Mouse (Mus musculus): ENCODE data around the gene Fgfr2.

Gene Fgfr2

DNA sequence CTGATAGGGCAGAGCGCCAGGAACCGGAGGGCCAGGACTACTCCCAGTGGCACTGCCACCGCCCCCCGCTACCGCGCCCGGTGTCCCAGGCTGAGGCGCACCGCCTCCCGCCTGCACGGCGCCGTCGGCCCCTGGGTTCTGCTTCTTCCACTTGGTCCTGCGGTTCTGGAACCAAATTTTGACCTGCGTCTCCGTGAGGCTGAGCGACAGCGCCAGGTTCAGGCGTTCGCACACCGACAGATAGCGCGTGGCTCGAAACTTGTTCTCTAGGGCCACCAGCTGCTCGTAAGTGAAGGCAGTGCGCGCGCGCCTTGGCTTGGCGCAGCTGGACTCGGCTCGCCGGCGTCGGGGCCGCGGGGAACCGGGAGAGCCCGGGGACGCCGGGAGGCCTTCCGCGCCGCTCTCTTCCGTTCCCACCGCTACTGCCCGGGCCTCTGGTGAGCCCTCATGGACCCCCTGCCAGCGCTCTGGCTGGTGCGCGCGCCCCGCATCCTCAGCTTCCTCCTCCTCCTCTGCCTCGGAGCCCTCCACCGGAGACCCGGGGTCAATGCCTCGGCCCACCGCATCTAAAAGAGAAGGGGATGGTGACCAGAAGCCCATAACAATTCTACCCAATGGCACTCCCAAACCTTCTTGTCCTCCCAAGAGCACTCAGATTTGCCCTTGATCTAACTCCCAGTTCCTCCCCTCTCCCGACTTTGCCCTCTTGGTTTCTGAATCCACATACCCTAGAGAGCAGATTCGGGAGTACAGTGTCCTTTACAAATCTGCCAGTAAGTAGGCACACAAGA is 525.7 kb downstream of the Fgfr2 start:
- DNase-seq = no peak

DNA sequence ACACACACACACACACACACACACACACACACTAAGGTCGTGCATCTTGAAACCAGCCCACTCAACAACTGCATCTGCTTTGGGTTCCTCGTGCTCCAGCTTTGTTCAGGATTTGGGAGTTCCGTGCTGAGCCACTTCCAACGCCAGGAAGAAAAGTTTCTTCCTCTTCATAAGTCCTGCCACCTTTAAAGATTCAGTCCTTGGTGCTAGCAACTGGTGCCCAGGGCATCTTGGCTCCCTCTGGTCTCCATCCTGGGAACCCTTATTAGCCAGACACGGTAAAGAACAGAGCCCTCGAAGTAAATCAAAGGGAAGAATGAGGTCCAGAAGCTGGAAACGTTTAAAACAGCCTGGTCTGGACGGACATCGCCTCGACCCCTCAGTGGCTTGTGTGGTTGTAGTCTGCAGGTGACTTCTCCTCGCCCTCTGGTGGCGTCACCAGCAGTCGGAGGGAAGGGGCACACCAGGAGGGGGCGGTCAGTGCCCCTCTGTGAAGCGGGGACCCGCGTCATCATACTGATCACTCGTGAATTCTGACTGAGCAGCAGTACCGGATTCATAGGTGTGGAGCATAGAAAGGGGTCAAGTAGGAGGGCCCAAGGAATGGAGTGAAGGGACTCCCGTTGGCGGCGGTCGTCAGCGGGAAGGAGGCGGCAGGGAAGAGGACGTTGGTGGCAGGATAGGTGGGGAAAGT is 526.4 kb downstream of the Fgfr2 start:
- DNase-seq = no peak

DNA sequence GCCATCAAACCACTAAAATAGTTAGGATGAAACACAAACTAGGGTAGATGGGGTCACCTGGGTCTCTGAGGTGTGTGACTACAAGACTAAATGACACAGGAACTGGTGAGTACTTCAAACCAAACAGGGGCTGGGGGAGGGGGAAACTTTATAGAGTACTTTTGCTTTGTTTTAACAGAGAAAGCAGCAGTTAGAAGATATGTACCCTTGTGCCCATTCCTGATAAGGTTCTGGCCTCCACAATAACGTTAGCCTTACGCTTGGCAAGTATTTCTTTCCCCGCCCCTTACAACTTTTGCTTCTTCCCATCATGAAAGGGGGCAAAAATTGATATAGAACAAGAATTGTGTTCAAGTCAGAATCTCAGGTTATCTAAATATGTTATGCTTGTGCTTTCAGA is 527.4 kb downstream of the Fgfr2 start:
- no peak for DNase-seq

DNA sequence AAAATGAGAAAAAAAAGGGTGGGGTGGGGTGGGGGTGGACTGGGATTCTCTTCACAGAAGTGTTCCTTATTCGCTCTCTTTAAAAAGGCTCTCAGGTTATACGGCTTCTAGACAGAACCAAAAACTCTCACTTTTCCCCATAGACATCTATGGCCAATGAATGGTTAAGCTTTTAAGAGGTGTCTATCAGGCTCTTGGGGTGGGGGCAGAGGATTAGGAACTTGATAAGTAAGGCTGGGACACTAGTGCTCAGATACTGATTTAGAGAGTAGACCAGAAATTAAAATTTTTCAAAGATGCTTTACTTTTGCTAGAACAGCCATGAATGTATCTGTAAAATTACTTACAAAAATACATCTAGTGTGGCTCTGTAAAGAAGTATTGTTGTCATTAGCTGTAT is 528.8 kb downstream of the Fgfr2 start:
- no peak for DNase-seq

DNA sequence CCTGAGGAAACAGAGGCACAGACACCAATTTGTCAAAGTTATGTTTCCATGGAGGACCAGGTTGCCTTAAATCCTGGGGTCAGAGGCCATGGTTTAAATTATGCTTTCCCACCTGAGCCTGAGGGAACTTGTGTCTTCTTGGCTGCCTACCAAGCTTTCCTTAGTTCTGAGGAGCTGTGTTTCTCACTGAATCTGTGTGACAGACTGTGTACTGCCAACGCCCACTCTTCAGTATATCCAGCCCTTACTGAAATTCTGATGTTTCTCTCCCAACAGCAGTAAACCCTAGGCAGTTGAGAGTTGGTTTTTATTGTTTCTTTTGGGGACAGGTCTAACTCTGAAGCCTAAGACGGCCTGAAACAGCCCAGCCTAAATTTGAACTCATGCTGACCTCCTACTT is 529.4 kb downstream of the Fgfr2 start:
- no peak for DNase-seq

DNA sequence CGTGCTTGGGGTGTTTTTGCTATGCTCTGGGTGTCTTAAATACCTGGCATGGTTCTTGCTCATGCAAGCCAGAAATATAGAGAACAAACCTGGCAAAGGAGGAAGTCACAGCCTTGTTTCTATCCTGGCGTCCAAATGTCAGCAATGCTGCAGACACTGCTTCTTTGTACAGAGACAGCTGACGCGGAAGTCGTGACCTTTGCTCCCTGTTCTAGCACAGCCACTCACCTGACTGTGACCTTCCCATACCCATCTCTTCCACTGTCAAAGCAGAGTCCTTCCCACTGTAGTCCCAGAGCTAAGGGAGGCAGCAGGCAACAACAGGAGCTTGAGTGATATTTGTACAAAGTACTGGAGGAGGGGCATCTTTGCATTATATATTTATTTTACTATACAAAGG is 533.5 kb downstream of the Fgfr2 start:
- peak; percentile 35 for DNase-seq

DNA sequence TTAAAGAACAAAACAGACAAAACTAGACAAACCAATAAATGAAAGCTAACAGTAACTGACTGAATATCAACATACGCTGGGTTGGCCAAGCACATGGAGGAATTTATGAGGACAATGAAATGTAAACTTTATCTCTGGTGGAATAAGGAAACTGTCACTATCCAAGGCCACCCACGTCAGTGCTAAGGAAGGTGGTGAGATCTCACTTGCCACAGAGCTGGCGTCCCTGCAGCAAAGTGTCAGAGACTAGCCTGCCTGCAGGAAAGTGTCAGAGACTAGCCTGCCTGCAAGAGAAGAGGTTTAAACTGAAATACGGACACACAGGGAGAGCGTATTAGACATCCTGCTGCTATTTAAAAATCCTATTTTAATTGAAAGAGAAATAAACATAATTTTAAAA is 536.0 kb downstream of the Fgfr2 start:
- DNase-seq = no peak

DNA sequence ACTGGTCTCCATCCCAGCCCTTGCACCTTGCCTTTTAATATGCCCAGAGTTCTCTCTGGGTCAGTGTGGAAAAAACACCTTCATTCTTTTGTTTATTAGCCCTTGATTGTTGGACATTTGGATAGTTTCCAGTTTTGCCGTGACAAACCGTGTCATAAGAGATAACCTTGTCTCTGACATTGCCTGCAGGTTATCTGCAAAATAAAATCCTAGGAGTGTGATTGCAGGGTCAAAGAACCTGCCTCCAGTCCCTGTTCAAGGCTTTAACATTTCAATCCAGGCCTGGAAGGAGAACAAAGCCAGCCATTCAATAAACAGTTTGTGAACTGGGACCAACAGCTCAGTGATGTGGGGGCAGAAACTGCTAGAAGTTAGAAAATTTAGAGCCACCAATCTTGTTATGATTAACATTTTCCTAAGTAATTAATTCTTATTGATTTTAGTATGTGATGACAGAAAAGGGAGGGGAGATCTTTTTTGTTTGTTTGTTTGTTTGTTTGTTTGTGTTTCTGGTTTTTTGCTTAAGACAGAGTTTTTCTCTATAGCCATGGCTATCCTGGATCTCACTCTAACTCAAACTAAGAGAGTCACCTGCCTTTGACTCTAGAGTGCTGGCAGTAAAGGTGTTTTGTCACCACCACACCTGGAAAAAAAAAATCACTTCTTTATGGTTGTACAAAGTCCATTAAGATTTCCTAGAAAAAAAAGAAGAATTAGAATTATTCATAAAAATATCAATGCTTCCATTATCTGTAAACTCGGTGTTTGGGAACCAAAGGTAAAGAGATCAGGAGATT is 537.3 kb downstream of the Fgfr2 start:
- no peak for DNase-seq

DNA sequence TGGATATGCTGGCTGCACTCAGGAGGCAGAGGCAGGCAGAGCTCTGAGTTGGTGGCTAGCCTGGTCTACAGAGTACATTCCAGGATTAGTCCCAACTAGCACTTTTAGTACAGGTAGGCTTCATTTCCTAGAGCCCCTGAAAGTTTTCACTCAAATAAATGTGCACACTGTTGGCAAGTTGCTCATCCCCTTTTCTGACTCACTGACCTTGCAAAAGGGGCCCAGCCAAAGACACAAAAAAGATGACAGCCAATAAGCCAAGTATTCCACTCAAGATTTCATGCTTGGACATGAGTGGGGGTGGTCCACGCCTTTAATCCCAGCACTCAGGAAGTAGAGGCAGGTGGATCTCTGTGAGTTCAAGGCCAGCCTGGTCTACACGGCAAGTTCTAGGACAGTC is 541.7 kb downstream of the Fgfr2 start:
- no peak for DNase-seq

DNA sequence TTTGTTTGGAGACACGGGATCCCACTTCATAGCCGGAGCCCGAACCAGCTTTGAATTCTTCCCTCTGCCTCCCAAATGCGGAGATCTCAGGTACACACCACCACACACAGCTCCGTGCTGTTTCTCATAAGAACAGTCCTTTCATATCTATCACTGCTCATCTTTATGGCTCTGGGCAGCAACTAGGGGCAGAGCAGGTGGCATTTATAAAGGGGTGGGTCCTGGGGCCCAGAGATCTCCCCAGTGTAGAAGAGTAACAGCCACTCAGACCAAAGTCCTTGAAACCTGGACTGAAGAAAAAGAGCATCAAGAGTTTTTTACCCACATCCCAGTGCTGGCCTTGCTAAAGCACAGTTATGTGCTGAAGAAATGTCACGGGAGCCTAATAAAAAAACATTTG is 542.6 kb downstream of the Fgfr2 start:
- no peak for DNase-seq

DNA sequence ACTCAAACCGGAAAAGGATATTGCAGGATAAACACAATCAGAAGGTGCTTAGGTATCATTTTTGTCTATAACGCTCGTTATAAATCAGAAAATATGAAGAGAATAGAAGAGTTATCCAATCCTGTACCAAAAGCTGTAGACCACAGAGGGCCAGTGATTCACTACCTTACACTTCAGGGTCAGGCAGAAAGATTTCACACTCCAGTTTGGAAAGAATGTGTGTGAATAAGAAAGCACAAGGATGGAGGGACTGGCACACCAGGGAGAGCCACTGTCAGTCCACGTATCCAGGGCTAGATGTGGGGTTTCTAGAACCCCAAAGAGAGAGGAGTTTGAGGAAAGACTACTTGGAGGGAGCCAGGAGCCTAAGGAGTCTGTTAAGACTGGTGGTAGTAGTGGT is 546.3 kb downstream of the Fgfr2 start:
- DNase-seq = no peak

DNA sequence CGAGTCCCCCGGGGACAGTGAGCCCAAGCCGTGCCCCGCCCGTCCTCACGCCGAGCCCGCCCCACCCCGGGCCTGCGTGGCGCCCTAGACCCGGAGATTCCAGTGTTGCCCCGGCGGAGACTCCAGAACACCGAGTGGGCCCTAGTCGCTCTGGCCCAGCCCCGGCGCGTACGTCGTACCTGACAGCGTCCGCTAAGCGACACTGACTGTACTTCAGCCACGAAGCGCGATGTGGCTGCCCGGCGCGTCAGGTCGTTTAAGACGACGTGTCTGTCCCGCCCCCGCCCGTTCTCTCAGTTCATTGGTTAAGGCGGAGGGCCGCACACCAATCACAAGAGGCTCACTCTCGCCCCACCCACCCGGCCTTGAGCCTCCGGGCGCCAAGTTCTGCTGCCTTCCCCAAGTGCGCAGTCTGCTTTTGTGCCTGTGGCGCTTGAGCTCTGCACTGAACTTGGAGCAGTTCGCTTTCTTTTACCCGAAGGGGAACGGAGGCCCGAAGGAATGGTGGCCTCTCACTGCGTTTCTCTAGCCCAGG is 547.0 kb downstream of the Fgfr2 start, which contains the start of gene Oat:
Gene Oat, minus strand, starts transcription at position 283 of the 535 bp plus-strand sequence.
- DNase-seq = peak; percentile 96

DNA sequence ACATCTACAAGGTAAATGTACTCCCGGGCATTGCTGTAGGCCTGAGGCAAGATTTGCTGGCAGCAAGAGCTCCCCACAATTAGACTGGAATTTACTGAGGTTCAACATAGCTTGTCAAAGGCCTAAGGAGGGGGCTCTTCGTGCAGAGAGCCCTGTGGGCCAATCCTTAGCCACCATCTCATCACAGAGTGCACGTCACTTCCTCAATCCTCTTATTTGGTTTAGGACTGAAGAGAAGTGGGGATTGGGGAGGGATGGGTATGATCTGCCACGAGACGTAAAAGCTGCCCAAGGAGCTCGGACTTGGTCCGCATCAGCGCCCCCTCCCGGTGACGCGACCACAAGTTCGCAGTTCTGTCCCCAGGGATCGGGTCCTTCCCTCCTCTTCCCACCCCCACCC is 547.5 kb downstream of the Fgfr2 start:
- DNase-seq = peak; percentile 83

DNA sequence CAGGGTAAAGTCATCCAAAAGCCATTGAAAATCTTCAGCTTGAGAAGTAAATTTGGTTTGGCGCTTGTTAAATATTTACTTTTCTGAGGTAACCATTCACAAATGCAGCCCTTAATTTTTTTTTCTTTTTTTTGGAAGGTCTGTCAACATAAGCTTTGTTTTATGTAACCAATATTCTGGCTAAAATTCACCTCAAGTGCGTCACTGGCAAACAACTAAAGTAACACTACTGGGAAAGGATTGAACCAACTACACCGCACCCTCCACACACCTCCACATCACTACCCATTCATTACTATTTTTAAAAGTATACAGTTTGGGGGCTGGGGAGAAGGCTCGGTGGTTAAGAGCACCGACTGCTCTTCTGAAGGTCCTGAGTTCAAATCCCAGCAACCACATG is 548.5 kb downstream of the Fgfr2 start:
- no peak for DNase-seq

DNA sequence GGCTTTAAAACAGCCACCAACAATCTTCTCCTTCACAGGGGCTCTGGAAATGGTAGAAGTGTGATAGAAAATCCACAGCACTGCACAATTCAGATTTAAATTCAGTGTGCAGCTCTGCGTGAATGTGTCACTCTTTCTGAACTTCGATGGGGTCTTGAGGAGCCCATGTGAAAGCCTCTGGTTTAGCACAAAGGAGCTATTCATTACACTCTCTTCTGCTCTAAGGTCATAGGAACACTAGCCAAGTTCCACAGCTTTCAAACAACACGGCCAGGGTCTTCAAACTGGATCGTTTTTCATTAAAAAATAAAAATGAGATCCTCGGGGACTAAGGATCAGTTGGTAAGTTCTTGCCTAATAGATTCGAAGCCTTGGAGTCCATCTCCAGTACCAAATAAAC is 549.9 kb downstream of the Fgfr2 start:
- no peak for DNase-seq

DNA sequence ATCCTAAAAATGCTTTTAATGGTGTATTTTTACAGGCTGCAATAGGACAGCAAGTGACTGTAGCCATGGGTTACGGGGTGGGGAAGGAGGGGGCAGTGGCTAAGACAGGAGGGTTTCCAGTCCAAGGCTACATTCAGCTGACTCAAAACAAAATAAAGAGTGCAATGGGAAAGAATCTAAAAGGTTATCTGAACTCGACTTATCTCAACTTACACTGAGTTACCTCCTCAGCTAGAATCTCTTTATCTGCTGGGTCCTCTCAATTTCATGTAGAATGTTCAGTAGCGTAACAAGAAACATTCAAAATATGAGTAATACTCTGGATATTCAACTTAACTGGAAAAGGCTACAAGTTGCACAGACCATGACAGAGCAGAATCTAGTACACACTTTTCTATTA is 550.4 kb downstream of the Fgfr2 start:
- no peak for DNase-seq

DNA sequence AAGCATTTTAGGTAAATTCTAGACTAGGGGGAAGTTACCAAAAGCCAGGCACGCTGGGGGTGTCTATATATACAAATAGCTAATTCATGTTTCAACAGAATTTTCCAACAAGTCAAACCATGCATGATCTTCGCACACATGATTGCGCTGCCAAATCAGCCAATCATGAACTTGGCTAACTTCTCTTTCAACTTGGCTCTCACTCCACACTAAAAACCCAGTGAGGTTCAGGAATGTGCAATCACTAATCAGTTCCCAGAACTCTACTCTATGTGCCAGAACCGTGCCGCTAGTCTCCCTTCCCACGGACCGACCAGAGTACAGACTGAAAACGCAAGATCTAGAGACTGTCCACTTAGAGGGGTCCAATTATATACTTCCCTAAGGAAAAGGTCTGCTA is 551.7 kb downstream of the Fgfr2 start:
- DNase-seq = peak; percentile 86

DNA sequence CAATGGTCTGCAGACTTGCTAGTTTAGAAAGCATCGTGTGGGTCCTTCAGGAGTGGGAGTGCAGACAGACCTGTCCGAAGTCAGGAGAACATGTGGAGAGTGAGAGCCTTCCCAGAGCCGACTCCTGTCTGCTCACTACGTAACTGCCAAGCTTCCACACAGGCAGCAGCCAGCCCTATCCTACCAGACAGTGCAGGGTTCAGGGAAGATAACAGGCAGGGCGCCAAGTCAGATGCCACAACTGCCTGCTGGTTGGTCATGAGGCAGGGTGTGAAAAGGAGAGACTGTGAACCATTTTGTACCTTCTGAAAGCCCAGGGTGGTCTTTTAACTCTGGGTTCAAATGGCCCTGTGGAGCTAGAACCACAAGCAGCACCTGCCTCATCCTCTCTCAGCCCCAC is 553.1 kb downstream of the Fgfr2 start:
- DNase-seq = peak; percentile 89

DNA sequence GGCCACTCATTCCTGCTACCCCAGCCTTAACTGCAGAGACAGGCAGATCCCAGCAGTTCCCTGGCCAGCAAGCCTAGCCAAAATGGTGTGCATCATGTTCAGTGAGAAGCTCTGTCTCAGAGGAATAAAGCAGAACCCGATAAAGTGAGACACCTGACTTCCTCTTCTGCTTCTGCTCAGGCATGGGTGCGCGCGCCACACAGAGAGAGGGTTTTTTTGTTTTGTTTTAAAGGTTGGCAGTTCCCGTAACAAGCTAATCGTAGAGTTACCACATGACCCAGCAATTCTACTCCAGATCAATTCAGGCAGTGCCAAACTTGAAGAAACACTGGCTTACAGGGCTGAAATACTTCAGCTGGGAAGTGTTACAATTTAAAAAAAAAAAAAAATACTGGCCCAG is 554.3 kb downstream of the Fgfr2 start:
- DNase-seq = no peak

DNA sequence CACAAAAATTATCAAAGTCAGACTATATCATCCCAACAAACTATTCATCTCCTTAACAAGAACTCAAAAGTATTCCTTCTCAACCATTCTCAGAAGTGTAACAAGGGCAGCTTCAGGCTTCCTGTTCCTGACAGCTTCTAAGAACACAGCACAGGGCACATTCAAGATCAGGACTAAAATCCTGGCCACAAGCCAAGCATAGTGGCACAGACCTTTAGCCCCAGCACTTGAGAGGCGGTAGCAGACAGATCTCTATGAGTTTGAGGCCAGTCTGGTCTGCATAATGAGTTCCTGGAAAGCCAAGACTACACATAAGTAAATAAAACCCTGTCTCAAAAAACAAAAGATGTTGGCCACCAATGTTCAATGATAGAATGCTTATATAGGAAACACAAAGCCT is 557.3 kb downstream of the Fgfr2 start:
- DNase-seq = peak; percentile 72

DNA sequence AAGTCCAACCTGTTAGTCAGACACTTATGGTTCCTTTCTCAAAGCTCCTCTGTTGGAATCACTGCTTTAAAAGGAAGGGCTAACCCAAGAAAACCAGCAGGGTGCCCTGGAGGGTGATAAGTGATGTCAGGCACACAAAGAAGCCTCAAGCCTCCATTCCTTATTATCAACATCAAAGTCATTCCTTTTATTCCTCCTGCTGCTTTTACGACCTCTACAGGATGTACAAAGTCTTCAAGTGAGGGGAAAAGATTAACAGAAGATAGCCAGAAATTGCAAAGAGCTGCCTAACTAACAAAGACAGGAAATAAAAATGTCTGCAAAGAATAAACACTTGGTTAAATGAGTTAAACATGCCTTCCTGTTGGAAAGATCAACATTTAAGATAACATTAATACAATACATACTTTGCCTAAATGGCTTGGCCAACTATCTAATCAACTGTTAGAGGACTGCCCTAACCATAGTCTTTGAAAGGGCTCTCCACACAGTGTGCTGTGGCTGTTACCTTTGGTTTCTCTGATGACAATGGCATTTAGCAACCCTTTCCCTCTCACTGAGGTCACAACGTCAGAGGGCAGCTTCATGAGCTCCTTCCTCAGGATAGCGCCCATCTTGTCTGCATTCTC is 563.9 kb downstream of the Fgfr2 start:
- DNase-seq = no peak

DNA sequence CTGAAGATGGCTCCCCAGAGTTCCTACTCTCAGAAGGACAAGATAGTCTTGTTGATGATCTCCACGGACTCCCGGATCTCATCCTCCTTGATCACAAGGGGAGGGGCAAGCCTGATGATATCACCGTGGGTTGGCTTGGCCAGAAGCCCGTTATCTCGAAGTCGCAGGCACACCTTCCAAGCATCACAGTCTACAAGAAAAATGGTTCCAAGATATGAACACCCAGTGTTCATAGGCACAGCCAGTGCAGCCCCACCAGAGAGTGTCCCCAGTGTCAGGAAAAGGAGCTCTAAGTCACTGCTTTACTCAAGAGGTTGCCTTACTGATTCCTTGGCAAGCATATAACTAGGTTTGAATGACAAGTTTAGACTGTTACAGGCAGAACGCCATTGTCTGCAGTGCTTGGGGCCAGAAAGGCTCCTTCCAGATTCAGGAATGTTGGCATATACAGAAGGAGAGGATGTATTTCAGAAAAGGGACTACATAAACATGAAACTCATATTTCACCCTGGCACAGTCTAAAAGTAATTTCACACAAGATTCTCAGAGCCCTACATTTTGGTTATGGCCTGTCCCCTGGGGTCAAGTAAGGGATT is 564.9 kb downstream of the Fgfr2 start:
- no peak for DNase-seq

DNA sequence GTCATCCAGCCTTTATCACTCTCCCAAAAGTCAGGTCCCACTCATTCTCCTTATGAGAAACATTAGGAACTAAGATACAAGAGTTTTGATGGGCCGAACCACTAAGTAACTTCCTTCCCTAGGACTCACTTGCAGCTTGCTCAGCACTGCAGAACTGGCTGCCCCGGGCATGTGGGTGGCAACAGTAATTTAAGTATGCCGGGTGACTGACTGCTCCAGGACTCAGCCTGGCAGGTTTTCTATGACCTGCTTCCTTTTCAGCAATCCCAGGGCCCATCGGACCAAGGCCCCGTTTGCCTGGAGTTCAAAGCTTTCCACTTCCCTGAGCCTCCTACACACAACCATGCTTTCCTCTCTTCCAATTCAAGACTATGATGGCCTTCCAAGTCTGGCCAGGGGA is 566.6 kb downstream of the Fgfr2 start:
- no peak for DNase-seq

Measured in kidney, adult 11 months (tissue).